In genomic region chr13:105537981-105538680, GRCm38 (mm10) we compare ENCODE assay signal across 23 mouse cellular contexts.
DNase-seq lines count a peak whose midpoint lies in the region; ATAC-seq and TF ChIP-seq lines count a peak whose summit lies in the region.
"Had no signal": no experiment of that assay in that cellular context is flagged by ENCODE, and none has a peak within 500 bp of the region (broad histone marks: within the 10 kb centered on the region; RNA-seq: fewer than 3 reads in every experiment).

No protein-coding gene starts in this region.

- H3K27ac ChIP-seq in midbrain, embryonic 10.5 days (replicated peaks) = no peak overlapping the region
- no peak overlapping the region for H3K27ac ChIP-seq in midbrain, embryonic 14.5 days (replicated peaks; ENCODE audit: low read depth, low read length)
- no peak overlapping the region for H3K27ac ChIP-seq in forebrain, embryonic 16.5 days (ENCODE audit: low read length)
- no peak overlapping the region for H3K27ac ChIP-seq in heart, adult 2 months
- H3K27ac ChIP-seq in heart, embryonic 11.5 days (ENCODE audit: low read depth, low read length) = no peak overlapping the region
- H3K27ac ChIP-seq: neural tube, embryonic 12.5 days had no signal

- no peak overlapping the region for H3K9ac ChIP-seq in midbrain, embryonic 14.5 days (replicated peaks; ENCODE audit: low read length)
- no peak overlapping the region for H3K9ac ChIP-seq in forebrain, embryonic 16.5 days (replicated peaks; ENCODE audit: low read depth, low read length)
- no peak overlapping the region for H3K9ac ChIP-seq in heart, adult 2 months (ENCODE audit: low read depth, low read length)
- no peak overlapping the region for H3K9ac ChIP-seq in heart, embryonic 11.5 days (ENCODE audit: low read depth, low read length)
- H3K9ac ChIP-seq: heart, embryonic 12.5 days; neural tube, embryonic 12.5 days had no signal

- 13% methylated on average over 3 of the region's 3 CpGs for WGBS in midbrain, embryonic 10.5 days
- 4% methylated on average over 3 of the region's 3 CpGs for WGBS in midbrain, embryonic 14.5 days
- 5% methylated on average over 3 of the region's 3 CpGs for WGBS in forebrain, embryonic 16.5 days
- WGBS in heart, adult 2 months = 45% methylated on average over 3 of the region's 3 CpGs
- 56% methylated on average over 3 of the region's 3 CpGs for WGBS in heart, embryonic 11.5 days (ENCODE audit: insufficient replicate concordance)

- intact Hi-C loops in heart, adult 2 months (cut with DNase I) = no loop called here

- ATAC-seq in midbrain, embryonic 14.5 days (ENCODE audit: low FRiP score, low TSS enrichment) = no peak
- peak; percentile 94 for ATAC-seq in forebrain, embryonic 16.5 days
- no peak for ATAC-seq in heart, embryonic 11.5 days (replicated peaks; ENCODE audit: insufficient number of reproducible peaks, low FRiP score, low TSS enrichment)
- ATAC-seq: activated CD4-positive, CD25-positive, alpha-beta regulatory T cell, adult 4 months; inflammation-experienced regulatory T-cells, adult 6 months; Patski had no signal

- no peaks in the 10 kb centered on the region for H3K9me3 ChIP-seq in midbrain, embryonic 10.5 days (replicated peaks)
- H3K9me3 ChIP-seq in midbrain, embryonic 14.5 days (ENCODE audit: control insufficient read depth, low read length) = no peaks in the 10 kb centered on the region
- H3K9me3 ChIP-seq in forebrain, embryonic 16.5 days (ENCODE audit: control insufficient read depth, low read length) = no peaks in the 10 kb centered on the region
- H3K9me3 ChIP-seq in heart, embryonic 11.5 days (replicated peaks; ENCODE audit: control insufficient read depth, low read length) = no peaks in the 10 kb centered on the region
- H3K9me3 ChIP-seq: heart, embryonic 12.5 days; neural tube, embryonic 12.5 days had no signal

- no peak for TF ChIP-seq CTCF in heart, adult 2 months (IDR thresholded peaks at IDR 0.05)

- H3K79me2 ChIP-seq in heart, adult 2 months (replicated peaks; ENCODE audit: control insufficient read depth, insufficient read depth, low read length) = no peaks in the 10 kb centered on the region

- H3K4me3 ChIP-seq in midbrain, embryonic 10.5 days = no peak overlapping the region
- no peak overlapping the region for H3K4me3 ChIP-seq in midbrain, embryonic 14.5 days (replicated peaks; ENCODE audit: low read depth, low read length)
- H3K4me3 ChIP-seq in forebrain, embryonic 16.5 days (replicated peaks; ENCODE audit: low read length) = no peak overlapping the region
- H3K4me3 ChIP-seq in heart, adult 2 months = no peak overlapping the region
- H3K4me3 ChIP-seq in heart, embryonic 11.5 days (ENCODE audit: low read depth, low read length) = no peak overlapping the region
- H3K4me3 ChIP-seq: heart, embryonic 12.5 days; neural tube, embryonic 12.5 days had no signal

- no peaks in the 10 kb centered on the region for H3K36me3 ChIP-seq in midbrain, embryonic 10.5 days
- no peaks in the 10 kb centered on the region for H3K36me3 ChIP-seq in midbrain, embryonic 14.5 days (ENCODE audit: control insufficient read depth, insufficient read depth, low read length)
- no peaks in the 10 kb centered on the region for H3K36me3 ChIP-seq in forebrain, embryonic 16.5 days (ENCODE audit: control insufficient read depth, insufficient read depth)
- H3K36me3 ChIP-seq in heart, adult 2 months (ENCODE audit: control insufficient read depth, insufficient read depth, low read length) = no peaks in the 10 kb centered on the region
- H3K36me3 ChIP-seq in heart, embryonic 11.5 days (ENCODE audit: control insufficient read depth, insufficient read depth, low read length) = no peaks in the 10 kb centered on the region
- H3K36me3 ChIP-seq: heart, embryonic 12.5 days; neural tube, embryonic 12.5 days had no signal

- H3K4me1 ChIP-seq in midbrain, embryonic 10.5 days = peaks cover 6% of the 10 kb centered on the region
- no peaks in the 10 kb centered on the region for H3K4me1 ChIP-seq in midbrain, embryonic 14.5 days (ENCODE audit: control insufficient read depth, insufficient read depth, low read length)
- peaks cover 4% of the 10 kb centered on the region for H3K4me1 ChIP-seq in forebrain, embryonic 16.5 days (replicated peaks; ENCODE audit: control insufficient read depth, insufficient read depth, low read length)
- no peaks in the 10 kb centered on the region for H3K4me1 ChIP-seq in heart, adult 2 months (ENCODE audit: control insufficient read depth, insufficient read depth, low read length)
- no peaks in the 10 kb centered on the region for H3K4me1 ChIP-seq in heart, embryonic 11.5 days (ENCODE audit: control insufficient read depth, insufficient read depth, low read length)
- H3K4me1 ChIP-seq: heart, embryonic 12.5 days; neural tube, embryonic 12.5 days had no signal

- TF ChIP-seq POLR2A in heart, adult 2 months (IDR thresholded peaks at IDR 0.05; ENCODE audit: insufficient read depth, low read depth, low read length) = no peak

- no peak for TF ChIP-seq EP300 in heart, adult 2 months (IDR thresholded peaks at IDR 0.05; ENCODE audit: insufficient read depth, low read depth, low read length)

- H3K27me3 ChIP-seq in midbrain, embryonic 10.5 days (ENCODE audit: low read depth, poor library complexity, severe bottlenecking) = no peaks in the 10 kb centered on the region
- no peaks in the 10 kb centered on the region for H3K27me3 ChIP-seq in midbrain, embryonic 14.5 days (ENCODE audit: control insufficient read depth, insufficient read depth, low read length)
- no peaks in the 10 kb centered on the region for H3K27me3 ChIP-seq in forebrain, embryonic 16.5 days (replicated peaks; ENCODE audit: control insufficient read depth, insufficient read depth, low read length)
- no peaks in the 10 kb centered on the region for H3K27me3 ChIP-seq in heart, adult 2 months (ENCODE audit: control insufficient read depth, insufficient read depth, low read length)
- H3K27me3 ChIP-seq in heart, embryonic 11.5 days (ENCODE audit: control insufficient read depth, insufficient read depth, low read length) = no peaks in the 10 kb centered on the region
- H3K27me3 ChIP-seq: heart, embryonic 12.5 days; neural tube, embryonic 12.5 days had no signal

- H3K4me2 ChIP-seq in midbrain, embryonic 14.5 days (ENCODE audit: low read length) = no peak overlapping the region
- no peak overlapping the region for H3K4me2 ChIP-seq in forebrain, embryonic 16.5 days (ENCODE audit: low read length)
- H3K4me2 ChIP-seq in heart, embryonic 11.5 days = no peak overlapping the region
- H3K4me2 ChIP-seq: heart, embryonic 12.5 days; neural tube, embryonic 12.5 days had no signal

- DNase-seq in midbrain, embryonic 10.5 days (ENCODE audit: low spot score) = peak; percentile 21
- no peak for DNase-seq in midbrain, embryonic 14.5 days
- DNase-seq in embryo, embryonic 11 days = peak; percentile 19
- DNase-seq in urinary bladder, adult 2 months (ENCODE audit: low spot score) = no peak
- DNase-seq in heart, adult 2 months = no peak
- DNase-seq: adrenal gland, postnatal 14 days; B cell, adult 2 months; cerebellum, adult 9-10 months; gastrocnemius, postnatal 36 days; kidney, adult 8-10 months; layer of hippocampus, postnatal 36 days; left cerebral cortex, postnatal 4 days; lung, adult 2 months; lung, postnatal 36 days; right cerebral cortex, postnatal 4 days; thymus, postnatal 14 days had no signal

Comparison
In these comparisons a context has a peak if more than half of its experiments do, and no peak if none do; other contexts are left out.
1. DNase-seq: peak in midbrain, embryonic 10.5 days (single experiment) and embryo, embryonic 11 days (single experiment); none in midbrain, embryonic 14.5 days (single experiment), urinary bladder, adult 2 months (single experiment) and heart, adult 2 months (0 of 2).